Mouse (Mus musculus): ENCODE measurements around the gene Sstr4.

The Sstr4 gene

GRCm38 (mm10) chr2:148393846-148394245 is 1.3 kb upstream of the Sstr4 start:
- DNase-seq (ENCODE audit: low spot score in 2 of 2), result no peak

GRCm38 (mm10) chr2:148396209-148396608 is 1.1 kb downstream of the Sstr4 start:
- no peak for DNase-seq (ENCODE audit: low spot score in 2 of 2)

GRCm38 (mm10) chr2:148397015-148397783 is 2.1 kb downstream of the Sstr4 start:
- DNase-seq (ENCODE audit: low spot score in 2 of 2), result no peak

GRCm38 (mm10) chr2:148397784-148398100 is 2.6 kb downstream of the Sstr4 start:
- DNase-seq (ENCODE audit: low spot score in 2 of 2), result no peak

GRCm38 (mm10) chr2:148398901-148399685 is 3.9 kb downstream of the Sstr4 start:
- no peak for DNase-seq (ENCODE audit: low spot score in 2 of 2)

GRCm38 (mm10) chr2:148402227-148402626 is 7.1 kb downstream of the Sstr4 start:
- DNase-seq (ENCODE audit: low spot score in 2 of 2), result no peak

- DNase-seq (ENCODE audit: low spot score in 2 of 2), result no peak
Observed at GRCm38 (mm10) chr2:148404906-148405305, 9.8 kb downstream of the Sstr4 start.

- peak; percentile 49 to 56 for DNase-seq (ENCODE audit: low spot score in 2 of 2)
Observed at GRCm38 (mm10) chr2:148406160-148406970, 11.2 kb downstream of the Sstr4 start.

GRCm38 (mm10) chr2:148406971-148407869 is 12.1 kb downstream of the Sstr4 start:
- peak in 1 of 2 experiments; percentile 20 for DNase-seq (ENCODE audit: low spot score in 2 of 2)

- DNase-seq (ENCODE audit: low spot score in 2 of 2), result peak in 1 of 2 experiments; percentile 22
Observed at GRCm38 (mm10) chr2:148407870-148408760, 13.0 kb downstream of the Sstr4 start, which contains the start of gene Thbd. Gene Thbd (minus strand): TSS chr2:148408188.

- DNase-seq (ENCODE audit: low spot score in 2 of 2), result no peak
Observed at GRCm38 (mm10) chr2:148408761-148409120, 13.6 kb downstream of the Sstr4 start.

GRCm38 (mm10) chr2:148409141-148409540 is 14.0 kb downstream of the Sstr4 start:
- peak; percentile 59 to 74 for DNase-seq (ENCODE audit: low spot score in 2 of 2)

GRCm38 (mm10) chr2:148409821-148410220 is 14.7 kb downstream of the Sstr4 start:
- DNase-seq (ENCODE audit: low spot score in 2 of 2), result no peak

GRCm38 (mm10) chr2:148419151-148419550 is 24.0 kb downstream of the Sstr4 start:
- no peak for DNase-seq (ENCODE audit: low spot score in 2 of 2)

GRCm38 (mm10) chr2:148419776-148420175 is 24.6 kb downstream of the Sstr4 start:
- DNase-seq (ENCODE audit: low spot score in 2 of 2), result no peak

GRCm38 (mm10) chr2:148421112-148421511 is 26.0 kb downstream of the Sstr4 start:
- no peak for DNase-seq (ENCODE audit: low spot score in 2 of 2)

- no peak for DNase-seq (ENCODE audit: low spot score in 2 of 2)
Observed at GRCm38 (mm10) chr2:148421706-148422105, 26.6 kb downstream of the Sstr4 start.

- DNase-seq (ENCODE audit: low spot score in 2 of 2), result no peak
Observed at GRCm38 (mm10) chr2:148425709-148426382, 30.7 kb downstream of the Sstr4 start.

GRCm38 (mm10) chr2:148427553-148427952 is 32.4 kb downstream of the Sstr4 start:
- no peak for DNase-seq (ENCODE audit: low spot score in 2 of 2)

GRCm38 (mm10) chr2:148428523-148428922 is 33.4 kb downstream of the Sstr4 start:
- DNase-seq (ENCODE audit: low spot score in 2 of 2), result no peak
